In the genomic region with DNA sequence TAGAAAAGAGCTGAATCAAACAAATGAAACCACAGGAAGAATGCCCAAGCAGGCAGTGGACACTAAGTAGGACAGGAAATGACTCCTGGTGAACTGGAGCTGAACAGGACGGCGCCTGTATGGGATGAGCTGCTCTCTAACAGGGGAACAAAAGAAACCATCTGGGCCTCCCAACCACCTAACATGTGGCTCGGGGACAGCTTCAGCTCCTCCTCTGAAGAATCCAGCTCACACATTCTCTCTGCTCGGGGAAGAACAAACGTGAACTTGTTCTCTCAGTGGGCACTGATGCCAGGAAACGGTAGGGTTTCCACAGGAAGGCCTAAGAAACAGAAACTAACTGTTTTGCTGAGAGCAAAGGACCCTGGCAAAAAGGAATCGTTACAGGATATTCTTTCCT, we compare ENCODE assay signal across 12 mouse cellular contexts. TPM values are rescaled to one million over a fixed set of nuclear protein-coding genes. Genes with fewer than 3 reads are reported as not detected.
DNase-seq lines count a peak whose midpoint lies in the region; ATAC-seq lines count a peak whose summit lies in the region.
"Had no signal": no experiment of that assay in that cellular context is flagged by ENCODE, and none has a peak within 500 bp of the region (broad histone marks: within the 10 kb centered on the region; RNA-seq: fewer than 3 reads in every experiment).

No protein-coding gene starts in this region.

- DNase-seq in cerebellum, adult 11-12 months, result peak; percentile 43
- no peak for DNase-seq in cerebellum, adult 8-10 months
- no peak for DNase-seq in kidney, adult 8-10 months
- no peak for DNase-seq in neural tube, embryonic 10.5 days (ENCODE audit: extremely low spot score, low spot score)
- no peak for DNase-seq in adrenal gland, postnatal 25 days

- no peaks in the 10 kb centered on the region for H3K9me3 ChIP-seq in kidney, embryonic 15.5 days (replicated peaks)
- H3K9me3 ChIP-seq in neural tube, embryonic 12.5 days, result no peaks in the 10 kb centered on the region
- no peaks in the 10 kb centered on the region for H3K9me3 ChIP-seq in neural tube, embryonic 14.5 days (ENCODE audit: control insufficient read depth, low read length)

- H3K36me3 ChIP-seq in kidney, embryonic 15.5 days, result peaks cover 19% of the 10 kb centered on the region
- H3K36me3 ChIP-seq in neural tube, embryonic 12.5 days, result peaks cover 8% of the 10 kb centered on the region; the same call in 1 of the 2 replicates
- H3K36me3 ChIP-seq in neural tube, embryonic 14.5 days (ENCODE audit: control insufficient read depth, insufficient read depth, low read length), result peaks cover 4% of the 10 kb centered on the region; the same call in 1 of the 2 replicates

- H3K27me3 ChIP-seq in kidney, embryonic 15.5 days, result no peaks in the 10 kb centered on the region
- H3K27me3 ChIP-seq in neural tube, embryonic 12.5 days (replicated peaks), result no peaks in the 10 kb centered on the region
- no peaks in the 10 kb centered on the region for H3K27me3 ChIP-seq in neural tube, embryonic 14.5 days (ENCODE audit: control insufficient read depth, insufficient read depth, low read length)

- peak overlapping the region; percentile 64; the same call in 1 of the 2 replicates for H3K27ac ChIP-seq in kidney, embryonic 15.5 days
- H3K27ac ChIP-seq in neural tube, embryonic 12.5 days, result no peak overlapping the region
- 0 out of 2 replicates have a peak overlapping the region, but pooled peaks have one; percentile 0 for H3K27ac ChIP-seq in neural tube, embryonic 14.5 days (ENCODE audit: low read depth, low read length)

- no peak for ATAC-seq in kidney, embryonic 15.5 days (replicated peaks; ENCODE audit: low FRiP score)
- 0 out of 2 replicates have a peak, but pooled peaks have one; percentile 56 for ATAC-seq in neural tube, embryonic 12.5 days (ENCODE audit: low FRiP score, low read depth)
- ATAC-seq in neural tube, embryonic 14.5 days (ENCODE audit: low read depth), result peak; percentile 50; the same call in 1 of the 2 replicates

- H3K9ac ChIP-seq in kidney, embryonic 15.5 days, result no peak overlapping the region
- no peak overlapping the region for H3K9ac ChIP-seq in neural tube, embryonic 12.5 days
- H3K9ac ChIP-seq in neural tube, embryonic 14.5 days (replicated peaks; ENCODE audit: low read depth, low read length), result no peak overlapping the region

- peaks cover 24% of the 10 kb centered on the region for H3K4me1 ChIP-seq in kidney, embryonic 15.5 days
- peaks cover 3% of the 10 kb centered on the region; the same call in 1 of the 2 replicates for H3K4me1 ChIP-seq in neural tube, embryonic 12.5 days
- H3K4me1 ChIP-seq in neural tube, embryonic 14.5 days (ENCODE audit: control insufficient read depth, insufficient read depth, low read length), result peaks cover 7% of the 10 kb centered on the region

- no peak overlapping the region for H3K4me2 ChIP-seq in kidney, embryonic 15.5 days
- H3K4me2 ChIP-seq in neural tube, embryonic 12.5 days (replicated peaks), result no peak overlapping the region
- H3K4me2 ChIP-seq in neural tube, embryonic 14.5 days (ENCODE audit: low read depth, low read length), result no peak overlapping the region

- H3K4me3 ChIP-seq in kidney, embryonic 15.5 days (replicated peaks), result no peak overlapping the region
- no peak overlapping the region for H3K4me3 ChIP-seq in neural tube, embryonic 12.5 days
- H3K4me3 ChIP-seq in neural tube, embryonic 14.5 days (ENCODE audit: low read depth, low read length), result no peak overlapping the region
- H3K4me3 ChIP-seq: myocyte had no signal

- 45% methylated on average over 7 of the region's 7 CpGs for WGBS in kidney, embryonic 15.5 days
- 44% methylated on average over 7 of the region's 7 CpGs for WGBS in neural tube, embryonic 12.5 days
- 29% methylated on average over 7 of the region's 7 CpGs for WGBS in neural tube, embryonic 14.5 days

RNA-seq across cellular contexts. Expression of a gene that starts 5.9 kb away (rescaled TPM):
- 23.1 and 26.5 TPM in 2 replicates for polyA plus RNA-seq in kidney, embryonic 15.5 days (2015; fragmentation: Nextera tagmentation; extraction: Ambion mirVana)
- 18.9 and 20.5 TPM in 2 replicates for polyA plus RNA-seq in neural tube, embryonic 12.5 days (2016; fragmentation: Nextera tagmentation; extraction: Ambion mirVana)
- polyA plus RNA-seq in neural tube, embryonic 14.5 days (2014; fragmentation: Nextera tagmentation; extraction: Ambion mirVana), result 17.7 and 22.4 TPM in 2 replicates
- 53.8 and 54.2 TPM in 2 replicates for total RNA-seq in adrenal gland, postnatal 25 days (2021)

RNA-seq across cellular contexts. Expression of a gene that starts 13.0 kb away (rescaled TPM):
- 122 TPM in 2 replicates for polyA plus RNA-seq in kidney, embryonic 15.5 days (2015; fragmentation: Nextera tagmentation; extraction: Ambion mirVana)
- polyA plus RNA-seq in neural tube, embryonic 12.5 days (2016; fragmentation: Nextera tagmentation; extraction: Ambion mirVana), result 147 and 154 TPM in 2 replicates
- polyA plus RNA-seq in neural tube, embryonic 14.5 days (2014; fragmentation: Nextera tagmentation; extraction: Ambion mirVana), result 76.0 and 82.6 TPM in 2 replicates
- 24.3 and 25.6 TPM in 2 replicates for total RNA-seq in adrenal gland, postnatal 25 days (2021)

RNA-seq across cellular contexts. Expression of a gene that starts 13.1 kb away (rescaled TPM):
- 33.7 and 36.4 TPM in 2 replicates for polyA plus RNA-seq in kidney, embryonic 15.5 days (2015; fragmentation: Nextera tagmentation; extraction: Ambion mirVana)
- polyA plus RNA-seq in neural tube, embryonic 12.5 days (2016; fragmentation: Nextera tagmentation; extraction: Ambion mirVana), result 32.0 and 36.8 TPM in 2 replicates
- 4.6 and 4.9 TPM in 2 replicates for polyA plus RNA-seq in neural tube, embryonic 14.5 days (2014; fragmentation: Nextera tagmentation; extraction: Ambion mirVana)
- total RNA-seq in adrenal gland, postnatal 25 days (2021), result 7.0 and 12.1 TPM in 2 replicates

RNA-seq across cellular contexts. Expression of a gene that starts 25.5 kb away (rescaled TPM):
- polyA plus RNA-seq in kidney, embryonic 15.5 days (2015; fragmentation: Nextera tagmentation; extraction: Ambion mirVana), result 0.26 and 0.44 TPM in 2 replicates
- polyA plus RNA-seq in neural tube, embryonic 12.5 days (2016; fragmentation: Nextera tagmentation; extraction: Ambion mirVana), result 0.17 and 0.34 TPM in 2 replicates
- polyA plus RNA-seq in neural tube, embryonic 14.5 days (2014; fragmentation: Nextera tagmentation; extraction: Ambion mirVana), result 0.19 and 0.66 TPM in 2 replicates
- not detected in 2 replicates for total RNA-seq in adrenal gland, postnatal 25 days (2021)

RNA-seq across cellular contexts. Expression of a gene that starts 25.6 kb away (rescaled TPM):
- not detected in 2 replicates for polyA plus RNA-seq in kidney, embryonic 15.5 days (2015; fragmentation: Nextera tagmentation; extraction: Ambion mirVana)
- polyA plus RNA-seq in neural tube, embryonic 12.5 days (2016; fragmentation: Nextera tagmentation; extraction: Ambion mirVana), result not detected in 2 replicates
- not detected in 2 replicates for polyA plus RNA-seq in neural tube, embryonic 14.5 days (2014; fragmentation: Nextera tagmentation; extraction: Ambion mirVana)
- total RNA-seq in adrenal gland, postnatal 25 days (2021), result not detected in 2 replicates
- total RNA-seq: layer of hippocampus, adult 18-20 months had no signal
- polyA plus RNA-seq: embryonic facial prominence, embryonic 11.5 days; myocyte; stomach, embryonic 16.5 days had no signal
